Comparison of ENCODE assay signal across 13 mouse cellular contexts in genomic region chrX:53023021-53023420, GRCm38 (mm10).
"Had no signal": no experiment of that assay in that cellular context is flagged by ENCODE, and none has a peak within 500 bp of the region (broad histone marks: within the 10 kb centered on the region; RNA-seq: fewer than 3 reads in every experiment).

No protein-coding gene starts in this region.

- H3K9me3 ChIP-seq: limb, embryonic 15.5 days; liver, embryonic 12.5 days; megakaryocyte, embryonic 14.5 days; midbrain, embryonic 15.5 days had no signal

- H3K27ac ChIP-seq: limb, embryonic 15.5 days; liver, embryonic 12.5 days; macrophage; midbrain, embryonic 15.5 days; stomach, postnatal 0 days had no signal

- H3K4me3 ChIP-seq: limb, embryonic 15.5 days; liver, embryonic 12.5 days; megakaryocyte, embryonic 14.5 days; midbrain, embryonic 15.5 days had no signal

- DNase-seq: kidney, postnatal 10 days; kidney, postnatal 4 days; layer of hippocampus, postnatal 36 days; lung, embryonic 14.5 days; lung, postnatal 14 days; right cerebral cortex, postnatal 25 days had no signal

- H3K4me2 ChIP-seq: limb, embryonic 15.5 days; liver, embryonic 12.5 days; lung, embryonic 14.5 days; midbrain, embryonic 11.5 days; midbrain, embryonic 15.5 days had no signal

- H3K36me3 ChIP-seq: limb, embryonic 15.5 days; midbrain, embryonic 15.5 days had no signal

- H3K27me3 ChIP-seq: limb, embryonic 15.5 days; liver, embryonic 12.5 days; midbrain, embryonic 15.5 days had no signal

- H3K4me1 ChIP-seq: limb, embryonic 15.5 days; megakaryocyte, embryonic 14.5 days; midbrain, embryonic 15.5 days had no signal

- ATAC-seq: liver, embryonic 12.5 days; midbrain, embryonic 15.5 days had no signal

- H3K9ac ChIP-seq: limb, embryonic 15.5 days; liver, embryonic 12.5 days; lung, embryonic 14.5 days; midbrain, embryonic 15.5 days had no signal
